Mouse (Mus musculus): ENCODE results near the gene Cd180. TPM values are rescaled to one million over a fixed set of nuclear protein-coding genes. Genes with fewer than 3 reads are reported as not detected.

Gene Cd180
- polyA plus RNA-seq (2012; rRNA removed; ENCODE audit: low replicate concordance), result 6.9 and 9.4 TPM in 2 replicates

GRCm38 (mm10) chr13:102693341-102693801 lies at the start of gene Cd180:
TSS of gene Cd180 (plus strand) at chr13:102693558.

